Mouse (Mus musculus) heart, embryonic 12.5 days (tissue): ENCODE measurements at regions not wholly inside any gene's neighbourhood (a gene's known extent, or its start where the extent isn't known, plus 50 kb on each side); places are given as distances from the start of the nearest gene placed in this dataset.

ENCODE experiments used
- ATAC-seq: fragments of 200-750 bp; cut with Nextera tagmentation; 2 replicates; pipeline ENCODE4 v1.8.0; 2017; ENCODE audit warnings: moderate TSS enrichment, moderate library complexity; ENCODE audit not compliant: insufficient number of reproducible peaks, low FRiP score
- H3K27ac ChIP-seq: fragments of 300-500 bp; sonication (generic); 2 replicates; pipeline ENCODE4 v1.5.1; 2016; ENCODE audit warnings: mild to moderate bottlenecking, moderate library complexity; ENCODE audit not compliant: poor library complexity, severe bottlenecking
- H3K27me3 ChIP-seq: fragments of 300-500 bp; sonication (generic); replicated peaks from 2 replicates; pipeline ENCODE4 v1.6.1; 2016; ENCODE audit warnings: mild to moderate bottlenecking, moderate library complexity
- H3K36me3 ChIP-seq: fragments of 300-500 bp; sonication (generic); 2 replicates; pipeline ENCODE4 v1.6.1; 2016; ENCODE audit warnings: mild to moderate bottlenecking, moderate library complexity
- H3K4me1 ChIP-seq: fragments of 300-500 bp; sonication (generic); replicated peaks from 2 replicates; pipeline ENCODE4 v1.6.1; 2016; ENCODE audit warnings: mild to moderate bottlenecking
- H3K4me2 ChIP-seq: fragments of 300-500 bp; sonication (generic); 2 replicates; pipeline ENCODE4 v1.6.1; 2016; ENCODE audit warnings: mild to moderate bottlenecking, moderate library complexity
- H3K4me3 ChIP-seq: fragments of 300-500 bp; sonication (generic); 2 replicates; pipeline ENCODE4 v1.5.1; 2016; ENCODE audit warnings: mild to moderate bottlenecking
- H3K9ac ChIP-seq: fragments of 300-500 bp; sonication (generic); 2 replicates; pipeline ENCODE4 v1.6.1; 2016; ENCODE audit warnings: mild to moderate bottlenecking, moderate library complexity
- H3K9me3 ChIP-seq: fragments of 300-500 bp; sonication (generic); replicated peaks from 2 replicates; pipeline ENCODE4 v1.6.1; 2016; ENCODE audit warnings: mild to moderate bottlenecking, moderate library complexity
- WGBS: fragments of 180-500 bp; shearing (Covaris S2); methylation state at CpG from one replicate; pipeline ENCODE4 v1.1.7; 2016; 5-methylcytosine and 5-hydroxymethylcytosine counted together

- ATAC-seq: no peak
- WGBS: 32% methylated on average over 20 of the region's 20 CpGs
- Histone ChIP-seq H3K27me3 (no peaks in the 10 kb centered on the region), H3K36me3 (no peaks in the 10 kb centered on the region), H3K4me2 (no peak overlapping the region), H3K4me1 (peaks cover 8% of the 10 kb centered on the region), H3K9me3 (no peaks in the 10 kb centered on the region), H3K27ac (peak overlapping the region; percentile 18), H3K4me3 (no peak overlapping the region), H3K9ac (no peak overlapping the region)
These were observed 70.5 kb upstream of the Gm45716 start for GRCm38 (mm10) chr11:90116676-90117663.

GRCm38 (mm10) chr11:90117664-90118295, 69.7 kb upstream of the Gm45716 start:
- WGBS: 32% methylated on average over 5 of the region's 5 CpGs
- no peaks in the 10 kb centered on the region for H3K36me3 ChIP-seq
- no peak overlapping the region for H3K9ac ChIP-seq
- H3K4me2 ChIP-seq: no peak overlapping the region
- peak overlapping the region; percentile 18; the same call in 1 of the 2 replicates for H3K27ac ChIP-seq
- peak; percentile 61 for ATAC-seq
- peaks cover 9% of the 10 kb centered on the region for H3K4me1 ChIP-seq
- no peak overlapping the region for H3K4me3 ChIP-seq
- H3K27me3 ChIP-seq: no peaks in the 10 kb centered on the region
- H3K9me3 ChIP-seq: no peaks in the 10 kb centered on the region

- peaks cover 9% of the 10 kb centered on the region for H3K4me1 ChIP-seq
- no peaks in the 10 kb centered on the region for H3K27me3 ChIP-seq
- no peak for ATAC-seq
- no peak overlapping the region for H3K9ac ChIP-seq
- no peaks in the 10 kb centered on the region for H3K36me3 ChIP-seq
- WGBS: 50% methylated on average over 3 of the region's 3 CpGs
- no peaks in the 10 kb centered on the region for H3K9me3 ChIP-seq
- no peak overlapping the region for H3K4me2 ChIP-seq
- H3K4me3 ChIP-seq: no peak overlapping the region
- no peak overlapping the region for H3K27ac ChIP-seq
These were observed 65.6 kb upstream of the Gm45716 start for GRCm38 (mm10) chr11:90121902-90122301.

- Histone ChIP-seq H3K4me2 (no peak overlapping the region), H3K9me3 (no peaks in the 10 kb centered on the region), H3K4me3 (no peak overlapping the region), H3K27me3 (no peaks in the 10 kb centered on the region), H3K27ac (no peak overlapping the region), H3K4me1 (0 out of 2 replicates have a peak, but pooled peaks cover 6% of the 10 kb centered on the region), H3K9ac (no peak overlapping the region), H3K36me3 (no peaks in the 10 kb centered on the region)
- no peak for ATAC-seq
- WGBS: 77% methylated on average over 3 of the region's 3 CpGs
These were observed 64.8 kb upstream of the Gm45716 start for GRCm38 (mm10) chr11:90122709-90123108.

- no peaks in the 10 kb centered on the region for H3K9me3 ChIP-seq
- no peak for ATAC-seq
- no peak overlapping the region for H3K9ac ChIP-seq
- H3K27ac ChIP-seq: no peak overlapping the region
- H3K27me3 ChIP-seq: no peaks in the 10 kb centered on the region
- 54% methylated on average over 5 of the region's 5 CpGs for WGBS
- H3K4me3 ChIP-seq: no peak overlapping the region
- no peaks in the 10 kb centered on the region for H3K36me3 ChIP-seq
- 0 out of 2 replicates have a peak, but pooled peaks cover 6% of the 10 kb centered on the region for H3K4me1 ChIP-seq
- no peak overlapping the region for H3K4me2 ChIP-seq
These were observed 63.6 kb upstream of the Gm45716 start for GRCm38 (mm10) chr11:90123851-90124250.

- Histone ChIP-seq H3K4me3 (no peak overlapping the region), H3K4me1 (peaks cover 26% of the 10 kb centered on the region), H3K36me3 (no peaks in the 10 kb centered on the region), H3K27ac (no peak overlapping the region), H3K9me3 (no peaks in the 10 kb centered on the region), H3K4me2 (no peak overlapping the region), H3K9ac (no peak overlapping the region), H3K27me3 (no peaks in the 10 kb centered on the region)
- no peak for ATAC-seq
- 82% methylated on average over 4 of the region's 4 CpGs for WGBS
These were observed 61.2 kb upstream of the Gm45716 start for GRCm38 (mm10) chr11:90126289-90126688.

GRCm38 (mm10) chr11:90128865-90129415, 58.5 kb upstream of the Gm45716 start:
- no peak overlapping the region for H3K4me2 ChIP-seq
- WGBS: 57% methylated on average over 7 of the region's 7 CpGs
- no peaks in the 10 kb centered on the region for H3K36me3 ChIP-seq
- H3K4me1 ChIP-seq: peaks cover 28% of the 10 kb centered on the region
- no peaks in the 10 kb centered on the region for H3K27me3 ChIP-seq
- ATAC-seq: no peak
- H3K9me3 ChIP-seq: no peaks in the 10 kb centered on the region
- no peak overlapping the region for H3K4me3 ChIP-seq
- no peak overlapping the region for H3K9ac ChIP-seq
- peak overlapping the region; percentile 46 for H3K27ac ChIP-seq

GRCm38 (mm10) chr11:90129793-90130624, 57.5 kb upstream of the Gm45716 start:
- ATAC-seq: peak; percentile 89
- Histone ChIP-seq H3K27ac (peak overlapping the region; percentile 78), H3K4me1 (peaks cover 28% of the 10 kb centered on the region), H3K9me3 (no peaks in the 10 kb centered on the region), H3K36me3 (no peaks in the 10 kb centered on the region), H3K27me3 (no peaks in the 10 kb centered on the region), H3K9ac (no peak overlapping the region), H3K4me2 (peak overlapping the region; percentile 38), H3K4me3 (no peak overlapping the region)
- WGBS: 29% methylated on average over 12 of the region's 12 CpGs

GRCm38 (mm10) chr11:90130635-90131034, 56.8 kb upstream of the Gm45716 start:
- peak overlapping the region; percentile 38; the same call in 1 of the 2 replicates for H3K4me2 ChIP-seq
- peaks cover 28% of the 10 kb centered on the region for H3K4me1 ChIP-seq
- H3K27ac ChIP-seq: peak overlapping the region; percentile 78
- H3K9ac ChIP-seq: no peak overlapping the region
- no peak overlapping the region for H3K4me3 ChIP-seq
- no peaks in the 10 kb centered on the region for H3K36me3 ChIP-seq
- no CpG with 5 or more reads among the region's 1 CpGs for WGBS
- H3K9me3 ChIP-seq: peaks cover 2% of the 10 kb centered on the region; the same call in 1 of the 2 replicates
- no peaks in the 10 kb centered on the region for H3K27me3 ChIP-seq
- ATAC-seq: peak; percentile 74

GRCm38 (mm10) chr11:90132579-90132978, 54.9 kb upstream of the Gm45716 start:
- Histone ChIP-seq H3K4me1 (peaks cover 31% of the 10 kb centered on the region), H3K9me3 (peaks cover 3% of the 10 kb centered on the region; the same call in 1 of the 2 replicates), H3K27ac (no peak overlapping the region), H3K4me3 (no peak overlapping the region), H3K36me3 (no peaks in the 10 kb centered on the region), H3K4me2 (no peak overlapping the region), H3K27me3 (no peaks in the 10 kb centered on the region), H3K9ac (no peak overlapping the region)
- 49% methylated on average over 5 of the region's 5 CpGs for WGBS
- no peak for ATAC-seq
